Comparison of ENCODE assay signal across 11 mouse cellular contexts in genomic region chr4:53127266-53127665, GRCm38 (mm10).
"Had no signal": no experiment of that assay in that cellular context is flagged by ENCODE, and none has a peak within 500 bp of the region (broad histone marks: within the 10 kb centered on the region; RNA-seq: fewer than 3 reads in every experiment).

No protein-coding gene starts in this region.

- H3K4me1 ChIP-seq: limb, embryonic 12.5 days; midbrain, embryonic 13.5 days; neural tube, embryonic 12.5 days had no signal

- DNase-seq: kidney, adult 8-10 months; kidney, postnatal 25 days; lung, postnatal 14 days; thymus, postnatal 4 days had no signal

- H3K9ac ChIP-seq: limb, embryonic 12.5 days; liver, embryonic 12.5 days; lung, embryonic 15.5 days; midbrain, embryonic 13.5 days; neural tube, embryonic 12.5 days had no signal

- H3K4me3 ChIP-seq: left cerebral cortex, adult 2 months; limb, embryonic 12.5 days; liver, embryonic 12.5 days; lung, embryonic 15.5 days; midbrain, embryonic 13.5 days; neural tube, embryonic 12.5 days had no signal

- H3K4me2 ChIP-seq: limb, embryonic 12.5 days; liver, embryonic 12.5 days; lung, embryonic 15.5 days; midbrain, embryonic 13.5 days; neural tube, embryonic 12.5 days had no signal

- ATAC-seq: liver, embryonic 12.5 days; midbrain, embryonic 13.5 days had no signal

- H3K27me3 ChIP-seq: limb, embryonic 12.5 days; liver, embryonic 12.5 days; lung, embryonic 15.5 days; midbrain, embryonic 13.5 days; neural tube, embryonic 12.5 days had no signal

- H3K27ac ChIP-seq: left cerebral cortex, adult 2 months; limb, embryonic 12.5 days; liver, embryonic 12.5 days; lung, embryonic 15.5 days; midbrain, embryonic 13.5 days; neural tube, embryonic 12.5 days; stomach, postnatal 0 days had no signal

- H3K9me3 ChIP-seq: liver, embryonic 12.5 days; lung, embryonic 15.5 days; midbrain, embryonic 13.5 days; neural tube, embryonic 12.5 days had no signal
